Mouse (Mus musculus) brain, embryonic 18.5 days (tissue): ENCODE measurements around the gene Znrd1as.

Experiments used
- DNase-seq: peaks from one replicate; pipeline ENCODE4 v3.0.0-alpha.2; 2012; ENCODE audit warnings: low read depth, low spot score

Znrd1as gene

GRCm38 (mm10) chr17:36957999-36958743, at the start of gene Znrd1as, which contains the start of gene Znrd1:
Gene Znrd1as (plus strand): TSS chr17:36958592.
Gene Znrd1 (minus strand): TSS chr17:36958559.
- peak; percentile 96 for DNase-seq

- no peak for DNase-seq
Measured at GRCm38 (mm10) chr17:36909802-36910201, 48.6 kb upstream of the Znrd1as start.

GRCm38 (mm10) chr17:36912031-36912430, 46.4 kb upstream of the Znrd1as start:
- DNase-seq: no peak

GRCm38 (mm10) chr17:36914108-36914507, 44.3 kb upstream of the Znrd1as start:
- DNase-seq: peak; percentile 6

- no peak for DNase-seq
Measured at GRCm38 (mm10) chr17:36915076-36915475, 43.3 kb upstream of the Znrd1as start.

GRCm38 (mm10) chr17:36920239-36920638, 38.2 kb upstream of the Znrd1as start:
- DNase-seq: no peak

- DNase-seq: no peak
Measured at GRCm38 (mm10) chr17:36922715-36923114, 35.7 kb upstream of the Znrd1as start.

- no peak for DNase-seq
Measured at GRCm38 (mm10) chr17:36923491-36923890, 34.9 kb upstream of the Znrd1as start.

- DNase-seq: no peak
Measured at GRCm38 (mm10) chr17:36927496-36928120, 30.8 kb upstream of the Znrd1as start.

- no peak for DNase-seq
Measured at GRCm38 (mm10) chr17:36929236-36929932, 29.0 kb upstream of the Znrd1as start.

- no peak for DNase-seq
Measured at GRCm38 (mm10) chr17:36930233-36930632, 28.2 kb upstream of the Znrd1as start.

GRCm38 (mm10) chr17:36931130-36931529, 27.3 kb upstream of the Znrd1as start:
- DNase-seq: no peak

GRCm38 (mm10) chr17:36931806-36932205, 26.6 kb upstream of the Znrd1as start:
- DNase-seq: no peak

GRCm38 (mm10) chr17:36938056-36938455, 20.3 kb upstream of the Znrd1as start:
- no peak for DNase-seq

- no peak for DNase-seq
Measured at GRCm38 (mm10) chr17:36942391-36942790, 16.0 kb upstream of the Znrd1as start.

GRCm38 (mm10) chr17:36942791-36943471, 15.5 kb upstream of the Znrd1as start, which contains the start of gene Rnf39:
Gene Rnf39 (plus strand): TSS chr17:36942918.
- no peak for DNase-seq

- no peak for DNase-seq
Measured at GRCm38 (mm10) chr17:36943691-36944090, 14.7 kb upstream of the Znrd1as start.

- no peak for DNase-seq
Measured at GRCm38 (mm10) chr17:36944121-36944775, 14.1 kb upstream of the Znrd1as start.

GRCm38 (mm10) chr17:36947051-36947819, 11.2 kb upstream of the Znrd1as start:
- peak; percentile 20 for DNase-seq

GRCm38 (mm10) chr17:36948286-36948685, 10.1 kb upstream of the Znrd1as start:
- DNase-seq: no peak
